Mouse (Mus musculus): ENCODE data around the gene Ube2h. TPM values are rescaled to one million over a fixed set of nuclear protein-coding genes. Genes with fewer than 3 reads are reported as not detected.

Ube2h gene
- polyA plus RNA-seq, 1 experiment, result 58.7 TPM

DNA sequence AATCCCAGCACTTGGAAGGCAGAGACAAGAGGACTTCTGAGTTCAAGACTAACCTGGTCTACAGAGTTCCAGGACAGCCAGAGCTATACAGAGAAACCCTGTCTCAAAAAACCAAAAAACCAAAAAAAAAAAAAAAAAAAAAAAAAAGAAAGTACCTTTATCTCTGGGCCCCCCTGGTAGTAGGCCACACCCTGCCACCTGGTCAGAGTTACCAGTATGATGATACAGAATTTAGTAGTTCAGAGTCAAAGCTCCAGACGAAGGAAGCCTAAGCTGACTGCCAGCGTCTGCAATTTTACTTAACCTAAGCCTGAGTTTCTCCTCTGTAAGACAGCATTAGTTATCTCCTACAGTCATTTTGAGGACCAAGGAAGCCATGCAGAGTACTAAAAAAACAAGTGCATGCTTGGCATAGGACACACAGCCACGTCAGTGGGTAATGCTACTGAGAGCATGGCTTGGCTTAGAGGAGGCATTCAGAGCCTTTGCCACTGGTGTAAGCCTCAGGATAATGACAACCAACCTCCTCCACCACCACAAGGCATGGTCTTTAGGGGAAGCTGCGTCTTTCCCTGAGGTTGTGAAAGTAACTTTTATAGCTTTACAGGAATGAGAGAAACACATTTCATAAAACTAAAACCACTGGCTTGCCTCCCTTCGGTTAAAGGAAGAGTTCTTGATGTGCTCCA is 29.0 kb downstream of the Ube2h start:
- no peak overlapping the region for H3K4me3 ChIP-seq (ENCODE audit: insufficient read depth, low read depth, low read length)
- H3K4me1 ChIP-seq (ENCODE audit: control insufficient read depth, insufficient read depth, insufficient read length, low read length), result peaks cover 14% of the 10 kb centered on the region
- peak overlapping the region; percentile 67 for H3K27ac ChIP-seq (replicated peaks; ENCODE audit: low read depth, low read length)

DNA sequence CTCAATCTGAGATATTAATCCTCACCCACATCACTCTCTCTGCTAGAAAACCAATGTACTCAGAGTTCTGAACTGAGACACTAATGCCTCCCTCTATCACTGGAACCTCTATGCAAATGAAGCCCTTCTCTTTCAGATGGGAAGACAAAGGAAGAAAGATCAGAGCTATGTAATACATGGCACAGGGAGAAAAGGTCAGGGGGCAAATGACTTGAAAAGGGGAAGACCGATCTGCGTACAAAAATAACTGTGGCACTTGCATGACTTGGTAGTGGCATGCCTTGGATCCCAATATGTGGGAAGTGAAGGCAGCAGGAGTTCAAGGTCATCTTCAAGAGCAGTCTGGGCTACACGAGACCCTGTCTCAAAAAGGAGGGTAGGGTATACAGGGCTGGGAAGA is 31.4 kb downstream of the Ube2h start:
- Histone ChIP-seq H3K4me3 (ENCODE audit: insufficient read depth, low read depth, low read length) (no peak overlapping the region), H3K4me1 (ENCODE audit: control insufficient read depth, insufficient read depth, insufficient read length, low read length) (peaks cover 17% of the 10 kb centered on the region), H3K27ac (replicated peaks; ENCODE audit: low read depth, low read length) (no peak overlapping the region; the same call in 1 of the 2 replicates)

DNA sequence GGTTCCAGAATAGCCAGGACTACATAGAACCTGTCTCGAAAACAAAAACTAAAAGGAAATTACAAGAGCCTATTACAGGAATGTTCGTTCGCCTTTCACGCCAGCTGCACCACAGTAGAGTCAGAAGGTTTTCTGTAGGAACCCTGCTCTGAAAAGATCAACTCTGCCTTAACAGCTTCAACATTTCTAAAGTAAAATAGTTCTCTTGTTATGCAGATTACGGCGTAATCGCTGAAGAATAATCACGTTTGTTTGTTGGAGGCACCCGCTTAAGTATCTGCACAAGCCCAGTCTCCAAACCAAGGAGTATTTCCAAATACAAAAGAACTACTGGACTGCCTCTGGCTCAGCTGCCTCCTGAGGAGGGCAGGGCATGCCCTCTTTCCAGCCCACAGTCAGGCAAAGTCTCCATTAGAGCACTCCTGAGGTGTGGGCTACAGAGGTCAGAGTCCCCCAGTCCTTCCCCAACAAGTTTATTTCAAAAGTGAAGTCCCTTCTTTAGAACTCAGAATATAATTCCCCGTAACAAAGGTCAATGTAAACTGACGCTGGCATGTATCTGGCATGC is 31.9 kb downstream of the Ube2h start:
- peaks cover 15% of the 10 kb centered on the region for H3K4me1 ChIP-seq (ENCODE audit: control insufficient read depth, insufficient read depth, insufficient read length, low read length)
- H3K27ac ChIP-seq (replicated peaks; ENCODE audit: low read depth, low read length), result no peak overlapping the region

DNA sequence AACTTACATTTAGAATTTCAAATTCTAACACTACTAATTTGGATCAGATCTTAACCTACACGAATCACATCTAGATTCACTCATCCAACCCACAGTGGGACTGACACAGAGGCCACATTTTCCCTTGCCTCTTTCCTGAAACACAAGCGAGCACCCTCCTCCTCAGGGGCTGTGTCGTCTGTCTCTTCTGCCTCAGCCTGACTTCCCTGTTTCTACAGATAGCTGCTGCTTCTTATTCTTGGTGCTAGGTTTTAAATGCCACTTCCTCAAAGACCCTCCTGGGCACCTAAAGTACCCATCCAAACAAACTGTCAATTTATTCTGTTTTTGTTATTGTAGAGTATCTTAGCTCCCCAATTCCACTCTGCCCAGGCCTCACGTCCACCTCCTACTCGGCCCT is 34.5 kb downstream of the Ube2h start:
- Histone ChIP-seq H3K4me3 (ENCODE audit: insufficient read depth, low read depth, low read length) (no peak overlapping the region), H3K4me1 (ENCODE audit: control insufficient read depth, insufficient read depth, insufficient read length, low read length) (peaks cover 9% of the 10 kb centered on the region; the same call in 1 of the 2 replicates), H3K27ac (replicated peaks; ENCODE audit: low read depth, low read length) (no peak overlapping the region)

More for the DNA sequence above, 31.9 kb downstream of the Ube2h start:
- H3K4me3 ChIP-seq (ENCODE audit: insufficient read depth, low read depth, low read length), result no peak overlapping the region

DNA sequence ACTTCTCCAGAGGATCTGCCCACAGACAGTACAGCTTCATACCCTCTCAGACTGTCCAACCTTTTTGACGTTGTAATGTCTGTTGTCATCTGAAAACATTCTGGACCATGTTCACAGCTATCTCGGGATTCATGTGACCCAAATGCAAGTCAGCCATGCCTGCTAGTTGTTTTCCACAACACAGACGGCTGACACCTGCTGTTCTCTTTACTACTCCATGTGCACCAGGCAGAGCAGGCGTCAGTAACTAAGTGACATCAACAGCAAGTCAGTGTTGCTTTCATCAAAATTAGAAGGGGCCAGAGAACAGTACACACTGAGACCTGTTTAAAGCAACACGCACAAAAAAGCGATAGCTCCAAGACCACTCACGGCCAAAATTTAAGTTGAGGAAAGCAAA is 36.9 kb downstream of the Ube2h start:
- Histone ChIP-seq H3K27ac (replicated peaks; ENCODE audit: low read depth, low read length) (no peak overlapping the region), H3K4me1 (ENCODE audit: control insufficient read depth, insufficient read depth, insufficient read length, low read length) (peaks cover 9% of the 10 kb centered on the region; the same call in 1 of the 2 replicates), H3K4me3 (ENCODE audit: insufficient read depth, low read depth, low read length) (no peak overlapping the region)

DNA sequence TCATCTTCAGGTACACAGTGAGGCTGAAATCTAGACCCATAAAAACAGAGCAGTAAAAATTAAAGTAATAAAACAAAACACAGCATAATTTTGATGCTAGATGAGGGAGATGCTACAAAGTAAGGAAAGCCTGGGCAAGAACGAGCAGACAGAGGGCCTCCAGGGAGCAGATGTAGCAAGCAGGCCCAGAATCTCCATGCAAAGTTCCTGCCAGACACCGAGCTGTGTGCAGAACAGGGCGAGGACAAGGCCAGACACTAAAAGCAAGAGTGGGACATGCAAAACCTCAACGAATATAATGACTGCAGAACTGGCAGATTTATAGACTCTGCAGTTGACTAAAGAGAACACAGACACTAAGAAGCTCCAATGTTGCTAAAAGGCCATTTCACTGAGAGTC is 38.9 kb downstream of the Ube2h start:
- H3K27ac ChIP-seq (replicated peaks; ENCODE audit: low read depth, low read length), result no peak overlapping the region
- H3K4me1 ChIP-seq (ENCODE audit: control insufficient read depth, insufficient read depth, insufficient read length, low read length), result peaks cover 9% of the 10 kb centered on the region; the same call in 1 of the 2 replicates
- no peak overlapping the region for H3K4me3 ChIP-seq (ENCODE audit: insufficient read depth, low read depth, low read length)

DNA sequence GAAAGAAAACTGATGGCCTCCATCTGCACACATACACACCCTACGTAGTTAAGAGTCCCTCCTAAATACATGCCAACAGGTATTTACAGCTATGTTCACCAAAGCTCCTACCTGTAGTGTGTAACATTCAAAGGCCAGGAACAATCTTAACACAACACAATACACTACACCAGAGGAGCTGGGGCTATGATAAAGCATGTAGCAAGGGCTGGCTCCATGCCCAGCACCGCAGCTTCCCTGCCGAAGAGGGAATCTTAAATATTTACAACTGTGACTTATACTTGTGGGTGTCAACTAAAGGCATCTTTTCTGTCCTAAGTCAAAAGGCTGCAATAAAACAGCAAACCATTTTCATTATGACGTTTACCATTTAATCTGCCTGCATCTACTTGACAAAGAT is 41.3 kb downstream of the Ube2h start:
- H3K4me3 ChIP-seq (ENCODE audit: insufficient read depth, low read depth, low read length), result no peak overlapping the region

DNA sequence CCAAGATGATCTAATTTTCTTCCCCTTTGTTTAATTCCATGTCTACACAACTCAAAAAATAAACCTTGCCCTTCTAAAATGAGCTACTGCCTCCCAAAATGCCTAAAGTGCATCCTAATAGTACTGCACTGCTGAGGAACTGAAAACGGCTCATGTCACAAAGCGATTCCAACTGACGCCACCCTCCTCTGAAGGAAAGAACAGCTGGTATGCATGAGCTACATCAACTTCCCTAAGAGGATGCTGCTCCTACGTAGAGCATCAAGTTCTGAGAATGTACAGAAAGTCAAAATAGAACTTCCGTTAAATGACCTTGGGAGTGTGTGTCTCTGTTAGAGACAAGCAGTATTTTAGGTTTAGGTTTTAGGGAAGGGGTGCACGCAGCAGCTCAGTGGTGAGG is 45.1 kb downstream of the Ube2h start:
- no peaks in the 10 kb centered on the region for H3K4me1 ChIP-seq (ENCODE audit: control insufficient read depth, insufficient read depth, insufficient read length, low read length)
- no peak overlapping the region for H3K27ac ChIP-seq (replicated peaks; ENCODE audit: low read depth, low read length)
- H3K4me3 ChIP-seq (ENCODE audit: insufficient read depth, low read depth, low read length), result no peak overlapping the region

More for the DNA sequence above, 41.3 kb downstream of the Ube2h start:
- H3K27ac ChIP-seq (replicated peaks; ENCODE audit: low read depth, low read length), result no peak overlapping the region
- peaks cover 7% of the 10 kb centered on the region; the same call in 1 of the 2 replicates for H3K4me1 ChIP-seq (ENCODE audit: control insufficient read depth, insufficient read depth, insufficient read length, low read length)

DNA sequence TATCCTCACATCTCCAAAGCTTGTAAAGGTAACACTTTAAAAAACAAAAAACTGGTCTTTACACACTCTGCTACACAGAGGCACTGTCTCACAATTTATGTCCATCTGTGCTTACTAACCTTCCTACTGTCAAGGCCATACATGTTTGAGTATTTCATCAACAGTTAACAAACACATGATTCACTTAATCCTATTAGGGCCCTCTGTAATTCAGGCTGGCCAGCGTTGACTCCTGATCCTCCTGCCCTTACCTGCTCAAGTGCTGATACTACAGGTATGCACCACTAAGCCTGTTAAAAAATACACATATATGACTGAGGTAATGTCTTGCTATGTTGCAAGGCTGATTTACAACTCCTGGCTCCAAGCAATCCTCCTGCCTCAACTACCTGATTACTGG is 46.4 kb downstream of the Ube2h start:
- H3K27ac ChIP-seq (replicated peaks; ENCODE audit: low read depth, low read length), result no peak overlapping the region
- H3K4me1 ChIP-seq (ENCODE audit: control insufficient read depth, insufficient read depth, insufficient read length, low read length), result no peaks in the 10 kb centered on the region; the same call in 1 of the 2 replicates
- H3K4me3 ChIP-seq (ENCODE audit: insufficient read depth, low read depth, low read length), result no peak overlapping the region

DNA sequence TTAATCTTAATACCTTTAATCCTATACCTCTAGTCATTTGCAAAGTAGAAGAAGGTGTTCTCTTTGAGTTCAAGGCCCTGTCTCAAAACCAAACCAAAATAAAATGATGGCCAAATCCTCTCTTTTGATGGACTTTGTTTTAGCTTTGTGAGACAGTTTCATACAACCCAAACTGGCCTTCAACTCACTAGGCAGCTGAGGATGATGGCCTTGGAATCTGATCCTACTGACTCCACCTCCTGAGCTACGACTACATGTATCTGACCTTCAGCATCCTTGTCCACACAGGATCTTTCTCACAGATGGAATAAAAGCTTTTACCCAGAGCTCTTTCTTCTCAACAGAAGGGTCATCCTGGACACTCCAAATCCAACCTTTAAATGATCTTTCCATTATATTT is 48.5 kb downstream of the Ube2h start:
- H3K4me1 ChIP-seq (ENCODE audit: control insufficient read depth, insufficient read depth, insufficient read length, low read length), result no peaks in the 10 kb centered on the region; the same call in 1 of the 2 replicates
- no peak overlapping the region for H3K27ac ChIP-seq (replicated peaks; ENCODE audit: low read depth, low read length)
- no peak overlapping the region for H3K4me3 ChIP-seq (ENCODE audit: insufficient read depth, low read depth, low read length)

DNA sequence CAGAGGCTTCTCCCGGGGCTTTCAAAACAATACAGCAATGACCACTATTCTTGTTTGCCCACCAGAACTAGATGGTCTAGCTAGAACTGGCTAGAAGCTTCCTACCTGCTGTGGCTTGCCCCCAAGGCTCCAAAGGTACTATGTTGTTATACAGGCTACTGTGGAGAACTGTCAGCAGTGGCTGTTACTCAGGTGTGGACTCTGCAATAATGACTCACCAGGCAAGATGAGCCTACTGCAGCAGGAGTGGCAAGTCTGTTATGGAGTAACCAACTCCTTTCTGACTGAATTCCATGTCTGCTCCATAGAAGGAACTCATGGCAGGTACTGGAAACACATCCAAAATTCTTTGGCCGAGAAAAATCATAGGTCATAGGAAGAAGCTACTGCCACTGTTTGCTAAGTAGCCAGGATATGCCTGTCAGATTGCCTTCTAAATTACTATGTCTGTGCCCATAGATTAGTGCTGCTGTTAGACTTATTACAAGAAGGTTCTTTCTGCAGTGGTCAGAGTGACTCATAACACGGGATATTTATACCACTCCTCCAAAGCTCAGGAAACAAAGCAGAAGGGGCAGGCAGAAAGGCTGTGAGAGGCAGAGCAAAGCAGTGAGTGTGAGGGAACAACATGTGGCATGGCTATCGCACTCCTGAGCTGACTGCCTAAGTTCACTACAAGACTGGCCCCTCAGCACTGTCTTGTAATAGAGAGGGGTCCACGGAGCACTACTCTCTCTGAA is 51.9 kb downstream of the Ube2h start:
- Histone ChIP-seq H3K4me1 (ENCODE audit: control insufficient read depth, insufficient read depth, insufficient read length, low read length) (peaks cover 7% of the 10 kb centered on the region), H3K4me3 (ENCODE audit: insufficient read depth, low read depth, low read length) (no peak overlapping the region), H3K27ac (replicated peaks; ENCODE audit: low read depth, low read length) (no peak overlapping the region)

DNA sequence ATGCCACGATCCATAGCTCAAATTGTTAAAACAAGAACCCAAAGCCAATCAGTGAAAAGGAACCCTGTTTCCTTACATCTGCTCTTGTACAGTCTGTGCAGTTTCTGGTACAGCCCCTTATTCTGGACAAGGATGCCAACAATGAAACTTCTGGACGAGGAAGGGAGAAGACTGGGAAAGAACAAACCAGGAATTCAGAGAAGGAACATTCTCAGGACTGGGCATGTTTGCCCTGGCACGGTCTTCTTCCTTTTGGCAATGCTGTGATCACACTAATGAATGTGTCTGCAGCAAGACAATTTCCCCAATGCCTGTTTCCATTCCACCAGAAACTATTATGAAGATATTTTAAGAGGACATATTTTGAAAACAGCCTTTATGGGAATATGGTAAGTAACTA is 55.6 kb downstream of the Ube2h start:
- no peak overlapping the region for H3K27ac ChIP-seq (replicated peaks; ENCODE audit: low read depth, low read length)
- H3K4me1 ChIP-seq (ENCODE audit: control insufficient read depth, insufficient read depth, insufficient read length, low read length), result peaks cover 7% of the 10 kb centered on the region
- H3K4me3 ChIP-seq (ENCODE audit: insufficient read depth, low read depth, low read length), result no peak overlapping the region

DNA sequence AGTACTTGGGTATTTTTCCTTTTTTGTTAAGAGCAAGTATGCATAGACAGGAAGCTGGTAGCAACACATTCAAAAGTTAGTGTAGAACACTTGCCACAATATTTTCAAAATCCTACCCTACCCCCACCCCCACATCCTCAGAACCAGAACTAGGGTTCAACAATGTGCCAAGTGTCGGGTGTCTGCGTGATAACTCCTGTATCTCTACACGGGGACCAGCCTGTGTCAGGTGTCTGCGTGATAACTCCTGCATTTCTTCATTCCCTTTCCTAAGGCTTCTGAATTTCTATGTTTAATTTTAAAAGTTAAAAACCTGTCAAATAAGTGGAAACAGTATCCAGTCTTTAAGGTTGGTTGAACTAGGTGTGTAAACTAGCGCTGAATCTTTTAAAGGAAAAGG is 58.4 kb downstream of the Ube2h start:
- Histone ChIP-seq H3K4me1 (ENCODE audit: control insufficient read depth, insufficient read depth, insufficient read length, low read length) (peaks cover 7% of the 10 kb centered on the region), H3K4me3 (ENCODE audit: insufficient read depth, low read depth, low read length) (no peak overlapping the region), H3K27ac (replicated peaks; ENCODE audit: low read depth, low read length) (no peak overlapping the region)

DNA sequence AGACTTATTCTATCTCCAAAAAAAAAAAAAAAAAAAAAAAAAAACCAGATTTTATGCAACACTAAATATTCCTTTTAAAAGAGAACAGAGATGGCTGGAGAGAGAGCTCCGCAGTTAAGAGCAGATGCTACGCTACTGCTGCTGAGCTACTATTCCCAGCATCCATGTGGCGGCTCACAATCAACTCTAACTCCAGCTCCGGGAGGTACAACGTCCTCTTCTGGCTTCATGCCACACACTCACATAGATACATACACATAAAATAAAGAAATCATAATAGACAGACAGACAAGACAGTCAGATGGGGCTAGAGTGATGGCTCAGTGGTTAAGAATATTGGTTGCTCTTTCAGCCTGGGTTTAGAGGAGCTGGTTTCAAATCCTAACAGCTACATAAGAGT is 58.9 kb downstream of the Ube2h start:
- Histone ChIP-seq H3K4me1 (ENCODE audit: control insufficient read depth, insufficient read depth, insufficient read length, low read length) (peaks cover 7% of the 10 kb centered on the region), H3K4me3 (ENCODE audit: insufficient read depth, low read depth, low read length) (no peak overlapping the region), H3K27ac (replicated peaks; ENCODE audit: low read depth, low read length) (no peak overlapping the region)

DNA sequence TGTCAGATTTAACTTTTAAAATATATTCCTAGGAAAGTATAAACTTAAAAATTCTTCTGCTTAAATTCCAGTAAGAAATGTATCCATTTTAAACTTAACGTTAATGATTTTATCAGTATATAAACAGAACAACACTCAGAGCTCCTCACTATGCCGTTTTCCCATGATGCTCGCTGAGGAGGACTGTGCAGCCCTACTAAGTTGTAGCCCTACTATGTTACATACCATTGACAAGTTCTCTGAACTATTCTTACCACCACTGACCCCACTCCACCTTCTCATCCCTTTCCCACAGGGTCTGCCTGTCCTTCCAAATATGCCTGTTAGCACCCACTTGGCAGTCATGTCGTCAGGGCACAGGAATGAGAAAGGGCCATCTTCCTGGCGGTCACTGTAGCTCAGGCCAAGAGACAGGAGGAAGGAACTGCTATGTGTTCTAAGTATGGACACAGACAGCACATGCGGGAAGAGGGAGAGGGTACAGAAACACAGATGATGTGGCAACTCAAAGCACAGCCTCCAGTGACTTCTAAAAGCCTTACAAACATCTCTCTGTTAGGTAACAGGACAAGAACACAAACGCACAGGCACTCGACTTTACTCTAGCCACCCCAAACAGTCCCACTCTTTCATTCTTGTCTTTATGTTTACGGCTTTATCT is 60.9 kb downstream of the Ube2h start:
- H3K4me3 ChIP-seq (ENCODE audit: insufficient read depth, low read depth, low read length), result no peak overlapping the region
- H3K27ac ChIP-seq (replicated peaks; ENCODE audit: low read depth, low read length), result no peak overlapping the region
- H3K4me1 ChIP-seq (ENCODE audit: control insufficient read depth, insufficient read depth, insufficient read length, low read length), result no peaks in the 10 kb centered on the region; the same call in 1 of the 2 replicates
